Mouse (Mus musculus): ENCODE measurements around the gene Stxbp3. TPM values are rescaled to one million over a fixed set of nuclear protein-coding genes. Genes with fewer than 3 reads are reported as not detected.

Stxbp3 gene
- polyA plus RNA-seq, 1 experiment from 2014 or later: 49.6 TPM

GRCm38 (mm10) chr3:108860786-108861185 is 20.5 kb upstream of the Stxbp3 start:
- H3K4me3 ChIP-seq (ENCODE audit: low read length): no peak overlapping the region
- ATAC-seq: no peak
- no peaks in the 10 kb centered on the region for H3K27me3 ChIP-seq (replicated peaks; ENCODE audit: control insufficient read depth, insufficient read depth, low read length)
- H3K4me2 ChIP-seq (ENCODE audit: low read depth, low read length): no peak overlapping the region
- no peak overlapping the region for H3K9ac ChIP-seq (ENCODE audit: low read depth, low read length)
- H3K4me1 ChIP-seq (ENCODE audit: control insufficient read depth, insufficient read depth, low read length): peaks cover 9% of the 10 kb centered on the region
- H3K9me3 ChIP-seq (ENCODE audit: control insufficient read depth, low read length): no peaks in the 10 kb centered on the region
- WGBS: 70% methylated on average over 2 of the region's 2 CpGs
- H3K27ac ChIP-seq (ENCODE audit: low read length): no peak overlapping the region
- H3K36me3 ChIP-seq (ENCODE audit: control insufficient read depth, insufficient read depth, low read length): no peaks in the 10 kb centered on the region

- no peak overlapping the region for H3K4me2 ChIP-seq (ENCODE audit: low read depth, low read length)
- peak; percentile 58 for ATAC-seq
- no peaks in the 10 kb centered on the region for H3K9me3 ChIP-seq (ENCODE audit: control insufficient read depth, low read length)
- H3K9ac ChIP-seq (ENCODE audit: low read depth, low read length): no peak overlapping the region
- no peaks in the 10 kb centered on the region for H3K27me3 ChIP-seq (replicated peaks; ENCODE audit: control insufficient read depth, insufficient read depth, low read length)
- no peak overlapping the region for H3K4me3 ChIP-seq (ENCODE audit: low read length)
- WGBS: 42% methylated on average over 7 of the region's 7 CpGs
- peak overlapping the region; percentile 37; the same call in 1 of the 2 replicates for H3K27ac ChIP-seq (ENCODE audit: low read length)
- no peaks in the 10 kb centered on the region for H3K36me3 ChIP-seq (ENCODE audit: control insufficient read depth, insufficient read depth, low read length)
- H3K4me1 ChIP-seq (ENCODE audit: control insufficient read depth, insufficient read depth, low read length): peaks cover 13% of the 10 kb centered on the region
Measured at GRCm38 (mm10) chr3:108858231-108858770, 18.0 kb upstream of the Stxbp3 start.

- 0 out of 2 replicates have a peak, but pooled peaks have one; percentile 12 for ATAC-seq
- peaks cover 13% of the 10 kb centered on the region for H3K4me1 ChIP-seq (ENCODE audit: control insufficient read depth, insufficient read depth, low read length)
- H3K4me3 ChIP-seq (ENCODE audit: low read length): no peak overlapping the region
- 80% methylated on average over 1 of the region's 1 CpGs for WGBS
- H3K27ac ChIP-seq (ENCODE audit: low read length): no peak overlapping the region
- H3K36me3 ChIP-seq (ENCODE audit: control insufficient read depth, insufficient read depth, low read length): no peaks in the 10 kb centered on the region
- H3K4me2 ChIP-seq (ENCODE audit: low read depth, low read length): no peak overlapping the region
- no peaks in the 10 kb centered on the region for H3K27me3 ChIP-seq (replicated peaks; ENCODE audit: control insufficient read depth, insufficient read depth, low read length)
- H3K9ac ChIP-seq (ENCODE audit: low read depth, low read length): no peak overlapping the region
- no peaks in the 10 kb centered on the region for H3K9me3 ChIP-seq (ENCODE audit: control insufficient read depth, low read length)
Measured at GRCm38 (mm10) chr3:108857714-108858113, 17.4 kb upstream of the Stxbp3 start.

- Histone ChIP-seq H3K4me2 (ENCODE audit: low read depth, low read length) (no peak overlapping the region), H3K27me3 (replicated peaks; ENCODE audit: control insufficient read depth, insufficient read depth, low read length) (no peaks in the 10 kb centered on the region), H3K9me3 (ENCODE audit: control insufficient read depth, low read length) (no peaks in the 10 kb centered on the region), H3K9ac (ENCODE audit: low read depth, low read length) (no peak overlapping the region), H3K36me3 (ENCODE audit: control insufficient read depth, insufficient read depth, low read length) (no peaks in the 10 kb centered on the region), H3K4me3 (ENCODE audit: low read length) (no peak overlapping the region), H3K4me1 (ENCODE audit: control insufficient read depth, insufficient read depth, low read length) (peaks cover 15% of the 10 kb centered on the region), H3K27ac (ENCODE audit: low read length) (no peak overlapping the region)
- WGBS: 39% methylated on average over 3 of the region's 3 CpGs
- no peak for ATAC-seq
Measured at GRCm38 (mm10) chr3:108857124-108857470, 16.8 kb upstream of the Stxbp3 start.

GRCm38 (mm10) chr3:108856386-108857123 is 16.2 kb upstream of the Stxbp3 start:
- peak; percentile 24; the same call in 1 of the 2 replicates for ATAC-seq

GRCm38 (mm10) chr3:108855864-108856263 is 15.5 kb upstream of the Stxbp3 start:
- H3K36me3 ChIP-seq (ENCODE audit: control insufficient read depth, insufficient read depth, low read length): no peaks in the 10 kb centered on the region
- H3K4me2 ChIP-seq (ENCODE audit: low read depth, low read length): no peak overlapping the region
- 56% methylated on average over 10 of the region's 10 CpGs for WGBS
- H3K27me3 ChIP-seq (replicated peaks; ENCODE audit: control insufficient read depth, insufficient read depth, low read length): no peaks in the 10 kb centered on the region
- no peak overlapping the region for H3K4me3 ChIP-seq (ENCODE audit: low read length)
- no peak overlapping the region for H3K27ac ChIP-seq (ENCODE audit: low read length)
- H3K9me3 ChIP-seq (ENCODE audit: control insufficient read depth, low read length): no peaks in the 10 kb centered on the region
- H3K4me1 ChIP-seq (ENCODE audit: control insufficient read depth, insufficient read depth, low read length): peaks cover 25% of the 10 kb centered on the region
- no peak for ATAC-seq
- 0 out of 2 replicates have a peak overlapping the region, but pooled peaks have one; percentile 20 for H3K9ac ChIP-seq (ENCODE audit: low read depth, low read length)

More at GRCm38 (mm10) chr3:108856386-108857123, 16.2 kb upstream of the Stxbp3 start:
- Histone ChIP-seq H3K36me3 (ENCODE audit: control insufficient read depth, insufficient read depth, low read length) (no peaks in the 10 kb centered on the region), H3K4me2 (ENCODE audit: low read depth, low read length) (no peak overlapping the region), H3K9ac (ENCODE audit: low read depth, low read length) (no peak overlapping the region), H3K27me3 (replicated peaks; ENCODE audit: control insufficient read depth, insufficient read depth, low read length) (no peaks in the 10 kb centered on the region), H3K9me3 (ENCODE audit: control insufficient read depth, low read length) (no peaks in the 10 kb centered on the region), H3K4me1 (ENCODE audit: control insufficient read depth, insufficient read depth, low read length) (peaks cover 19% of the 10 kb centered on the region), H3K4me3 (ENCODE audit: low read length) (no peak overlapping the region), H3K27ac (ENCODE audit: low read length) (no peak overlapping the region)
- WGBS: 59% methylated on average over 8 of the region's 8 CpGs

- 0 out of 2 replicates have a peak overlapping the region, but pooled peaks have one; percentile 20 for H3K9ac ChIP-seq (ENCODE audit: low read depth, low read length)
- WGBS: 58% methylated on average over 12 of the region's 12 CpGs
- ATAC-seq: no peak
- no peak overlapping the region for H3K4me2 ChIP-seq (ENCODE audit: low read depth, low read length)
- no peaks in the 10 kb centered on the region for H3K27me3 ChIP-seq (replicated peaks; ENCODE audit: control insufficient read depth, insufficient read depth, low read length)
- H3K9me3 ChIP-seq (ENCODE audit: control insufficient read depth, low read length): no peaks in the 10 kb centered on the region
- H3K4me3 ChIP-seq (ENCODE audit: low read length): no peak overlapping the region
- no peaks in the 10 kb centered on the region for H3K36me3 ChIP-seq (ENCODE audit: control insufficient read depth, insufficient read depth, low read length)
- peaks cover 30% of the 10 kb centered on the region for H3K4me1 ChIP-seq (ENCODE audit: control insufficient read depth, insufficient read depth, low read length)
- H3K27ac ChIP-seq (ENCODE audit: low read length): 0 out of 2 replicates have a peak overlapping the region, but pooled peaks have one; percentile 0
Measured at GRCm38 (mm10) chr3:108855371-108855770, 15.0 kb upstream of the Stxbp3 start.

- no peaks in the 10 kb centered on the region for H3K27me3 ChIP-seq (replicated peaks; ENCODE audit: control insufficient read depth, insufficient read depth, low read length)
- H3K27ac ChIP-seq (ENCODE audit: low read length): no peak overlapping the region
- no peaks in the 10 kb centered on the region for H3K36me3 ChIP-seq (ENCODE audit: control insufficient read depth, insufficient read depth, low read length)
- peaks cover 31% of the 10 kb centered on the region for H3K4me1 ChIP-seq (ENCODE audit: control insufficient read depth, insufficient read depth, low read length)
- H3K4me2 ChIP-seq (ENCODE audit: low read depth, low read length): no peak overlapping the region
- 83% methylated on average over 1 of the region's 1 CpGs for WGBS
- H3K9ac ChIP-seq (ENCODE audit: low read depth, low read length): no peak overlapping the region
- no peaks in the 10 kb centered on the region for H3K9me3 ChIP-seq (ENCODE audit: control insufficient read depth, low read length)
- no peak overlapping the region for H3K4me3 ChIP-seq (ENCODE audit: low read length)
- no peak for ATAC-seq
Measured at GRCm38 (mm10) chr3:108853266-108853665, 12.9 kb upstream of the Stxbp3 start.

GRCm38 (mm10) chr3:108851996-108852697 is 11.8 kb upstream of the Stxbp3 start:
- Histone ChIP-seq H3K36me3 (ENCODE audit: control insufficient read depth, insufficient read depth, low read length) (no peaks in the 10 kb centered on the region), H3K9me3 (ENCODE audit: control insufficient read depth, low read length) (no peaks in the 10 kb centered on the region), H3K4me1 (ENCODE audit: control insufficient read depth, insufficient read depth, low read length) (peaks cover 29% of the 10 kb centered on the region), H3K4me2 (ENCODE audit: low read depth, low read length) (no peak overlapping the region), H3K27me3 (replicated peaks; ENCODE audit: control insufficient read depth, insufficient read depth, low read length) (no peaks in the 10 kb centered on the region), H3K27ac (ENCODE audit: low read length) (no peak overlapping the region), H3K4me3 (ENCODE audit: low read length) (no peak overlapping the region), H3K9ac (ENCODE audit: low read depth, low read length) (no peak overlapping the region)
- peak; percentile 7; the same call in 1 of the 2 replicates for ATAC-seq
- WGBS: 50% methylated on average over 6 of the region's 6 CpGs
